Comparison of ENCODE assay signal across 25 mouse cellular contexts in the genomic region with DNA sequence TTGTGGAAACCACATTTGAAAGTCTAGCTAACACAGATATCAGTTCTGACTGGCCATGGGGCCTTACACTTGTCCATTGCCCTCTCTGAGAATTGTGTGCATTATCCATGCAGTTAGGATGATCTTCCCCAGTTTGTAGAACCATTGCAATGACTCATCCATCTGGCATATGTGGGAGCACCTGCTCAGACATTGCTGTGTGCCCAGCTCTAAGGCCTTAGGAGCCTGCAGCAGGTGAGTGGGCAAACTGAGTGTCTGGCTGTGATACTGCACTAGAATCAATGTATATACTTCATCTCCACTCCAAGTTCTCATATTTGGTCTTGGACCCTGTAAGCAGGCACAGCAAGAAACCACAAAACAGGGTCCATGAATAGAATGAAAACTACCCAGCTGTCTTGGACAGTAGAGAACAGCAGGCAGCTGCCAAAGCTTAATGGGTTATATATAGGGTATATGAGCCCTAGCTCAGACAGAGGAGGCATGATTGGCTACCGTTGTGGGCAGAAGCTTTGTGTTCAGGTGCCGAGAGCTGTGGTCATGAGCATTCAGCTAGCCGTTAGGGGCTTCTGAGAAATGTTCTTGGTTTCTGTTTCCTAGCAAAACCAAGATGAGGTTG.
"Had no signal": no experiment of that assay in that cellular context is flagged by ENCODE, and none has a peak within 500 bp of the region (broad histone marks: within the 10 kb centered on the region; RNA-seq: fewer than 3 reads in every experiment).

No protein-coding gene starts in this region.

- H3K4me3 ChIP-seq: heart, adult 2 months; heart, embryonic 13.5 days; heart, embryonic 15.5 days; hindbrain, embryonic 10.5 days; hindbrain, embryonic 12.5 days; intestine, embryonic 15.5 days; layer of hippocampus, adult 2 months; left cerebral cortex, adult 2 months; limb, embryonic 13.5 days; liver, embryonic 13.5 days; liver, embryonic 15.5 days had no signal

- H3K36me3 ChIP-seq: heart, embryonic 13.5 days; heart, embryonic 15.5 days; hindbrain, embryonic 10.5 days; hindbrain, embryonic 12.5 days; intestine, embryonic 15.5 days; limb, embryonic 13.5 days; liver, embryonic 13.5 days; liver, embryonic 15.5 days had no signal

- H3K27me3 ChIP-seq: heart, embryonic 13.5 days; heart, embryonic 15.5 days; hindbrain, embryonic 12.5 days; intestine, embryonic 15.5 days; limb, embryonic 13.5 days; liver, embryonic 13.5 days; liver, embryonic 15.5 days had no signal

- H3K4me2 ChIP-seq: heart, embryonic 11.5 days; heart, embryonic 13.5 days; heart, embryonic 15.5 days; hindbrain, embryonic 12.5 days; hindbrain, embryonic 14.5 days; intestine, embryonic 15.5 days; limb, embryonic 13.5 days; liver, embryonic 11.5 days; liver, embryonic 13.5 days; liver, embryonic 15.5 days had no signal

- DNase-seq: gastrocnemius, postnatal 14 days; gastrocnemius, postnatal 36 days; heart, adult 11 months; heart, adult 2 months; heart, postnatal 14 days; heart, postnatal 4 days; kidney, adult 18-20 months; kidney, adult 8-10 months; kidney, postnatal 10 days; kidney, postnatal 25 days; kidney, postnatal 4 days; liver; liver, embryonic 13.5 days had no signal
